Mouse (Mus musculus) myocyte (in vitro differentiated cells): ENCODE measurements around the gene Cblb. TPM values are rescaled to one million over a fixed set of nuclear protein-coding genes. Genes with fewer than 3 reads are reported as not detected.

Experiments used
- H3K27me3 ChIP-seq: one replicate; pipeline ENCODE4 v1.6.1; 2011; ENCODE audit not compliant: control insufficient read depth, insufficient read depth, insufficient read length
- H3K36me3 ChIP-seq: one replicate; pipeline ENCODE4 v1.6.1; 2011; ENCODE audit not compliant: control insufficient read depth, insufficient read depth
- H3K4me2 ChIP-seq: one replicate; pipeline ENCODE4 v1.6.1; 2011; ENCODE audit warnings: low read depth, control low read depth
- H3K4me3 ChIP-seq: one replicate; pipeline ENCODE4 v1.5.1; 2011; ENCODE audit warnings: mild to moderate bottlenecking, control low read depth, moderate library complexity
- H3K79me2 ChIP-seq: one replicate; pipeline ENCODE4 v1.6.1; 2011; ENCODE audit not compliant: control insufficient read depth, insufficient read depth
- H3ac ChIP-seq: one replicate; pipeline ENCODE4 v1.6.1; 2011; ENCODE audit not compliant: control insufficient read depth, insufficient read length
- CEBPB ChIP-seq: IDR thresholded peaks from 2 replicates; pipeline ENCODE4 v1.6.1; 2011; ENCODE audit warnings: mild to moderate bottlenecking, moderate library complexity; ENCODE audit not compliant: poor library complexity, insufficient read depth, severe bottlenecking
- E2F4 ChIP-seq: IDR thresholded peaks from one replicate; pipeline ENCODE4 v1.6.1; 2011; ENCODE audit warnings: mild to moderate bottlenecking, control low read depth, moderate library complexity; ENCODE audit not compliant: insufficient read depth
- MAX ChIP-seq: IDR thresholded peaks from one replicate; pipeline ENCODE4 v1.6.1; 2011; ENCODE audit warnings: low read depth, mild to moderate bottlenecking, control low read depth
- MYOD1 ChIP-seq, 3 experiments: IDR thresholded peaks; one replicate each; pipeline ENCODE4 v1.6.1; 2011; ENCODE audit warnings: control low read depth in 2 of 3, low read depth in 2 of 3, mild to moderate bottlenecking in 2 of 3, moderate library complexity in 1 of 3; ENCODE audit not compliant: insufficient read length in 2 of 3, control insufficient read depth in 1 of 3
- MYOG ChIP-seq, 3 experiments: IDR thresholded peaks; one replicate each; pipeline ENCODE4 v1.6.1; 2011; ENCODE audit warnings: control low read depth in 2 of 3, low read depth in 2 of 3, mild to moderate bottlenecking in 2 of 3; ENCODE audit not compliant: insufficient read length in 2 of 3, control insufficient read depth in 1 of 3, insufficient read depth in 1 of 3
- POLR2A ChIP-seq: IDR thresholded peaks from one replicate; pipeline ENCODE4 v1.6.1; 2011; ENCODE audit warnings: low read depth, mild to moderate bottlenecking, control low read depth, moderate library complexity; ENCODE audit not compliant: insufficient read length
- POLR2AphosphoS2 ChIP-seq: IDR thresholded peaks from one replicate; pipeline ENCODE4 v1.6.1; 2011; ENCODE audit warnings: low read depth, control low read depth; ENCODE audit not compliant: insufficient read length
- REST ChIP-seq: IDR thresholded peaks from one replicate; pipeline ENCODE4 v1.6.1; 2011; ENCODE audit warnings: mild to moderate bottlenecking, control low read depth, moderate library complexity; ENCODE audit not compliant: insufficient read depth, insufficient read length
- SRF ChIP-seq: IDR thresholded peaks from one replicate; pipeline ENCODE4 v1.6.1; 2011; ENCODE audit warnings: low read depth; ENCODE audit not compliant: control insufficient read depth, insufficient read length
- TCF12 ChIP-seq: IDR thresholded peaks from one replicate; pipeline ENCODE4 v1.6.1; 2011; ENCODE audit warnings: mild to moderate bottlenecking, control low read depth; ENCODE audit not compliant: poor library complexity, insufficient read depth, severe bottlenecking
- TCF3 ChIP-seq: IDR thresholded peaks from one replicate; pipeline ENCODE4 v1.6.1; 2011; ENCODE audit warnings: low read depth, control low read depth; ENCODE audit not compliant: insufficient read length
- USF1 ChIP-seq: IDR thresholded peaks from one replicate; pipeline ENCODE4 v1.6.1; 2011; ENCODE audit warnings: low read depth, mild to moderate bottlenecking, control low read depth, moderate library complexity
- polyA plus RNA-seq: library from polyadenylated mRNA; unstranded; fragments of >200 nt; fragmentation: generic; extraction: Trizol; gene quantifications from one replicate; pipeline ENCODE4 v1.2.1, GENCODE M21; 2012; ENCODE audit warnings: missing spikeins

The Cblb gene
- polyA plus RNA-seq = 7.7 TPM

DNA sequence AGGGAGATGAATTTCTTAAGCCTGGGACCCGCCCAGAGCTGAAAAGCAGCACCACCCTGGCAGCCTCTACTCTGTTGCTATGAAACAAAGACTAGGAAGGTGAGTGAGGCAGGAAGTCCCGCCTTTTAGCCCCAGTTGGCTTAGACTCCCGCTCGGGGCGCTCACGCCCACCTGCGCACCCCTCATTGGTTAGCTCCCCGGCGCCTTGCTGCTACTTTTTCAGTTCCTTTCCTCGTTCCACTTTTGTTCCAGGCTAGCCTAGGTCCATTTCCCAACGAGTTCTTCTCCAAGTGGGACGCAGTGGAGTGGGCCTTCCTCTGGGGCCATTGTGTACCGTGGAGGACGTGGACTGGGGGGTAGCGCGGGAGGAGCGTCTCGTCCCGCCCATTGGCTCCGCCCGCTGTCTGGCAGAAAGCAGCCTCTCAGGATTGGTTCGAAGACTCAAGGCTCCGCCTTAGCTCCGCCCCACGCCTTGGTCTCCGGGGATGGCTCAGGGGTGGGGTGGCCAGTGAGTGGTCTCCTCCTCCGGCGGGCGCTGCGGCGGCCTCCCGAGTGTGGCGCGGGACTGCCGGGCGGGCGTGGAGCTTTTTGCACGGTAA is at the start of gene Cblb:
Gene Cblb, plus strand, starts transcription at position 135 of the 599 bp plus-strand sequence.
- peak within 1 kb of the TSS; percentile 57 for H3K4me2 ChIP-seq
- no peaks in the 10 kb centered on the region for H3K27me3 ChIP-seq
- H3K4me3 ChIP-seq = peak within 1 kb of the TSS; percentile 83
- H3K36me3 ChIP-seq = no peaks in the 10 kb centered on the region
- no peak for TF ChIP-seq REST
- no peak for TF ChIP-seq MYOD1 (IDR thresholded peaks at IDR 0.05; ENCODE audit: control insufficient read depth in 1 of 3, insufficient read length in 2 of 3, low read depth in 2 of 3)
- TF ChIP-seq POLR2AphosphoS2 = peak; percentile 78
- no peak for TF ChIP-seq MAX
- TF ChIP-seq POLR2A = peak; percentile 89
- TF ChIP-seq CEBPB = no peak
- H3K79me2 ChIP-seq = peaks cover 26% of the 10 kb centered on the region
- peak within 1 kb of the TSS; percentile 41 for H3ac ChIP-seq

DNA sequence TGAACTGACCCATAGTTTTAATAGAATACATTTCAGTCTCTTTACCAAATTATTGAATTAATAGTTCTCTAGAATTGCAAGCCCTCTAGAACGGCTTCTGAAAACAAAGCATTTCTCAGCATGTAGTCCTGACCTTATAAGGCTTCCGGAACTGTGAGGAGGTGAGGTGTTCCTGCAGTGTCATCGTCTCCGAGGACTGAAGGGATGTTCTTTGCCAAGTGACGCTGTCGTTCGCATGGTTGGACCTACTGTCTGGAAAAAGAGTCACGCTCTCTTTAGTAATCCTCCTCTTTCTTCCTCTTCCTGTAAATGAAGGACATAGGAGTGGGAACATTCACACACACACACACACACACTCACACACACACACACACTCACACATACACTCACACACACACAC is 45.6 kb upstream of the Cblb start:
- Histone ChIP-seq H3K36me3 (no peaks in the 10 kb centered on the region), H3K4me3 (no peak overlapping the region), H3K4me2 (no peak overlapping the region), H3K27me3 (no peaks in the 10 kb centered on the region), H3K79me2 (no peaks in the 10 kb centered on the region), H3ac (no peak overlapping the region)
- TF ChIP-seq MYOD1 (IDR thresholded peaks at IDR 0.05; ENCODE audit: control insufficient read depth in 1 of 3, insufficient read length in 2 of 3, low read depth in 2 of 3) (no peak), SRF (no peak), REST (no peak), TCF3 (no peak), POLR2AphosphoS2 (no peak), TCF12 (no peak), E2F4 (no peak), MAX (no peak), MYOG (IDR thresholded peaks at IDR 0.05; ENCODE audit: control insufficient read depth in 1 of 3, insufficient read depth in 1 of 3, insufficient read length in 2 of 3, low read depth in 2 of 3) (no peak), POLR2A (no peak)

DNA sequence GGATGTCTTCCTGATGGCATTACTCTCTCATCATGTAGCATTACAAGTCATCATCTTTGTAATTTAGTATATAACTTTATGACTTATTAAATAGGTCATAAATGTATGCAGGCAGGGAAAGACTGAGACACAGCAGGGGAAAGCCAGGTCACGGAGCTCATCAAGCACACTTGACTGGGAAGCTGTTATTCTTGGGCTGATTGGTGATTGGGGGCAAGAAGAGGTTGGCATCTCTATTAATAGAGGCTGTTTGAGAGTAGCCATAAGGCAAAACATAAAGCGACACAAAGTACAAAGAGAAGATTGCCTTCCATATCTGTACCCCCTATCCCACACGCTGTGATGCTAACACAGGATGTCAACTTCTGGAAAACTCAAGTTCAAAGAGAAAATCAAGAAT is 44.8 kb upstream of the Cblb start:
- H3K79me2 ChIP-seq = no peaks in the 10 kb centered on the region
- TF ChIP-seq MAX = no peak
- no peak overlapping the region for H3ac ChIP-seq
- H3K36me3 ChIP-seq = no peaks in the 10 kb centered on the region
- H3K27me3 ChIP-seq = no peaks in the 10 kb centered on the region
- H3K4me3 ChIP-seq = no peak overlapping the region
- H3K4me2 ChIP-seq = no peak overlapping the region

DNA sequence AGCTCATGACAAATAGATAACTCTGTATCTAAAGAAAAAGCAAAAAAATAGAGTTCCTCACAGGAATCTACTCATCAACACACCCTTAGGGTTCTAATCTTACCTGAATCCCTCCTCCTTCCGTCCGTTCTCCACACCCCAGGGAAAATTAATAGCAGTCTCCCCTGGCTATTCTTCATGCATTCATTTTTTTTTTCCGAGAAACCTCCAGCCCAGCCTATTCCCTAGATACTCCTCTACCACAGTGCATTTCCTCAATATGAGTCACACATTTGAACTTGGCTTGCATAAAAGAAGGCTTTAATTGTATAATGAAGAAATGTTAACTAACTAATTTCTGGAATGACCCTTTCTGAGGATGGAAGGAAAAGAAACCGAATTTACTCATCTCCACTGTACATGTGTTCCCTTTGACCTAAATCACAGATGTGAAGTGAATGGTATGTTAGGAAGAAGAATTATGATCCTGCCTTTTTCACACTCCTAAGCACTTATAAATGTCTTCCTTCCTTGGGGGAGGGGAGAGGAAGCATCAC is 43.9 kb upstream of the Cblb start:
- TF ChIP-seq TCF12 (no peak), MYOD1 (IDR thresholded peaks at IDR 0.05; ENCODE audit: control insufficient read depth in 1 of 3, insufficient read length in 2 of 3, low read depth in 2 of 3) (no peak), POLR2A (no peak), CEBPB (no peak), MYOG (IDR thresholded peaks at IDR 0.05; ENCODE audit: control insufficient read depth in 1 of 3, insufficient read depth in 1 of 3, insufficient read length in 2 of 3, low read depth in 2 of 3) (no peak), E2F4 (no peak), POLR2AphosphoS2 (no peak), TCF3 (no peak), REST (no peak), USF1 (no peak), SRF (no peak), MAX (no peak)
- Histone ChIP-seq H3K4me2 (peak overlapping the region; percentile 12), H3K36me3 (no peaks in the 10 kb centered on the region), H3K79me2 (no peaks in the 10 kb centered on the region), H3K4me3 (no peak overlapping the region), H3K27me3 (no peaks in the 10 kb centered on the region), H3ac (no peak overlapping the region)

DNA sequence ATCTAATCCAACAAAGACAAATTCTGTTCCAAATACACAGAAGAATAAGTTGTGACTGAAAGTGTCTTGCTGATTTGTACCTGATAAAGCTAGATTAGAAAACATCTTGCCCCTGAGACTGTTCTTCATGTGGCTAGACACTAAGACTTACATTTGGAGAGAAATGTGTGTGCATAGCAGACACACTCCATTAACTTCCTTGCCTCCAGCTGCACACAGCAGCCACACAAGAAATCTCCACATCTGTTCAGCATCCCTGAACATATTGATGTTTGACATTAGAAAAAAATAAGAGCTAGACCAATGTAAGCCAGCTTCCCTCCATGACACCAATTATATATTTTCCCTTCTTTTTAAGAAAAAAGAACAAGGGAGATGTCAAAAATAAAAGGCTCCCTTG is 43.0 kb upstream of the Cblb start:
- Histone ChIP-seq H3K4me3 (no peak overlapping the region), H3K4me2 (no peak overlapping the region), H3ac (no peak overlapping the region), H3K36me3 (no peaks in the 10 kb centered on the region), H3K27me3 (no peaks in the 10 kb centered on the region), H3K79me2 (no peaks in the 10 kb centered on the region)
- TF ChIP-seq POLR2A = no peak
- TF ChIP-seq REST = no peak
- TF ChIP-seq CEBPB = no peak
- no peak for TF ChIP-seq TCF3
